Mouse (Mus musculus) stomach, embryonic 16.5 days (tissue): ENCODE data around the gene Ldb3. TPM values are rescaled to one million over a fixed set of nuclear protein-coding genes. Genes with fewer than 3 reads are reported as not detected.

Source experiments
- ATAC-seq: fragments of 200-750 bp; cut with Nextera tagmentation; 2 replicates; pipeline ENCODE4 v1.8.0; 2017; ENCODE audit warnings: moderate number of reproducible peaks, moderate TSS enrichment; ENCODE audit not compliant: insufficient read depth, low FRiP score
- H3K27ac ChIP-seq: fragments of 300-500 bp; sonication (generic); 2 replicates; pipeline ENCODE4 v1.5.1; 2014; ENCODE audit warnings: low read length
- H3K27me3 ChIP-seq: fragments of 300-500 bp; sonication (generic); 2 replicates; pipeline ENCODE4 v1.6.1; 2014; ENCODE audit warnings: low read length, control low read depth, mixed read lengths; ENCODE audit not compliant: control insufficient read depth, insufficient read depth
- H3K36me3 ChIP-seq: fragments of 300-500 bp; sonication (generic); 2 replicates; pipeline ENCODE4 v1.6.1; 2014; ENCODE audit warnings: low read length; ENCODE audit not compliant: control insufficient read depth, insufficient read depth
- H3K4me1 ChIP-seq: fragments of 300-500 bp; sonication (generic); 2 replicates; pipeline ENCODE4 v1.6.1; 2014; ENCODE audit warnings: low read length, control low read depth, mixed read lengths; ENCODE audit not compliant: control insufficient read depth, insufficient read depth
- H3K4me2 ChIP-seq: fragments of 300-500 bp; sonication (generic); 2 replicates; pipeline ENCODE4 v1.6.1; 2014; ENCODE audit warnings: low read depth, low read length, mixed read lengths
- H3K4me3 ChIP-seq: fragments of 300-500 bp; sonication (generic); replicated peaks from 2 replicates; pipeline ENCODE4 v1.5.1; 2014; ENCODE audit warnings: mild to moderate bottlenecking, low read length
- H3K9ac ChIP-seq: fragments of 300-500 bp; sonication (generic); 2 replicates; pipeline ENCODE4 v1.6.1; 2014; ENCODE audit warnings: low read length
- H3K9me3 ChIP-seq: fragments of 300-500 bp; sonication (generic); replicated peaks from 2 replicates; pipeline ENCODE4 v1.6.1; 2016; ENCODE audit warnings: low read length, control low read depth; ENCODE audit not compliant: control insufficient read depth
- WGBS: fragments of 180-500 bp; shearing (Covaris S2); extraction: QIAGEN DNeasy Blood & Tissue Kit; methylation state at CpG from one replicate; pipeline ENCODE4 v1.1.7; 2014; 5-methylcytosine and 5-hydroxymethylcytosine counted together
- polyA plus RNA-seq: library from polyadenylated mRNA; unstranded; fragments of >200 nt; fragmentation: Nextera tagmentation; extraction: Ambion mirVana; gene quantifications from 2 replicates; pipeline ENCODE4 v1.2.1, GENCODE M21; 2015

The Ldb3 gene
- polyA plus RNA-seq, 1 experiment from 2014 or later = 30.9 TPM

- H3K9ac ChIP-seq = peak within 1 kb of the TSS; percentile 99
- no peaks in the 10 kb centered on the region for H3K27me3 ChIP-seq
- H3K4me3 ChIP-seq = peak within 1 kb of the TSS; percentile 94
- no peaks in the 10 kb centered on the region for H3K9me3 ChIP-seq
- ATAC-seq = no peak; the same call in 1 of the 2 replicates
- 7% methylated on average over 15 of the region's 15 CpGs for WGBS
- peak within 1 kb of the TSS; percentile 97 for H3K27ac ChIP-seq
- no peaks in the 10 kb centered on the region for H3K36me3 ChIP-seq
- peak within 1 kb of the TSS; percentile 83 for H3K4me2 ChIP-seq
- peaks cover 27% of the 10 kb centered on the region for H3K4me1 ChIP-seq
These were observed 85.2 kb downstream of the Ldb3 start, which contains the start of gene Bmpr1a for GRCm38 (mm10) chr14:34503325-34503647. Bmpr1a (minus strand) TSS chr14:34503341.

GRCm38 (mm10) chr14:34502475-34503324 lies 85.8 kb downstream of the Ldb3 start:
- ATAC-seq = peak; percentile 93
- WGBS = under 1% methylated on average over 83 of the region's 115 CpGs

GRCm38 (mm10) chr14:34501804-34502474 lies 86.5 kb downstream of the Ldb3 start:
- Histone ChIP-seq H3K27me3 (no peaks in the 10 kb centered on the region), H3K4me2 (peak overlapping the region; percentile 83), H3K27ac (peak overlapping the region; percentile 97), H3K36me3 (no peaks in the 10 kb centered on the region), H3K4me1 (peaks cover 30% of the 10 kb centered on the region), H3K9me3 (no peaks in the 10 kb centered on the region), H3K4me3 (peak overlapping the region; percentile 94), H3K9ac (peak overlapping the region; percentile 99)
- peak; percentile 23; the same call in 1 of the 2 replicates for ATAC-seq
- WGBS = under 1% methylated on average over 71 of the region's 77 CpGs

More at GRCm38 (mm10) chr14:34502475-34503324, 85.8 kb downstream of the Ldb3 start:
- H3K4me3 ChIP-seq = peak overlapping the region; percentile 94
- no peaks in the 10 kb centered on the region for H3K9me3 ChIP-seq
- H3K4me1 ChIP-seq = peaks cover 25% of the 10 kb centered on the region
- no peaks in the 10 kb centered on the region for H3K36me3 ChIP-seq
- H3K27me3 ChIP-seq = no peaks in the 10 kb centered on the region
- H3K4me2 ChIP-seq = peak overlapping the region; percentile 83
- peak overlapping the region; percentile 99 for H3K9ac ChIP-seq
- peak overlapping the region; percentile 97 for H3K27ac ChIP-seq

- no peak for ATAC-seq
- peak overlapping the region; percentile 99 for H3K9ac ChIP-seq
These were observed 87.1 kb downstream of the Ldb3 start for GRCm38 (mm10) chr14:34501447-34501803.

GRCm38 (mm10) chr14:34500309-34500708 lies 88.2 kb downstream of the Ldb3 start:
- Histone ChIP-seq H3K9ac (peak overlapping the region; percentile 66), H3K27me3 (no peaks in the 10 kb centered on the region), H3K4me2 (peak overlapping the region; percentile 83), H3K27ac (no peak overlapping the region), H3K4me1 (peaks cover 40% of the 10 kb centered on the region), H3K9me3 (no peaks in the 10 kb centered on the region), H3K36me3 (no peaks in the 10 kb centered on the region), H3K4me3 (peak overlapping the region; percentile 94)
- WGBS = 5% methylated on average over 4 of the region's 4 CpGs
- no peak for ATAC-seq

More at GRCm38 (mm10) chr14:34501447-34501803, 87.1 kb downstream of the Ldb3 start:
- Histone ChIP-seq H3K9me3 (no peaks in the 10 kb centered on the region), H3K4me1 (peaks cover 32% of the 10 kb centered on the region), H3K4me3 (peak overlapping the region; percentile 94), H3K27ac (peak overlapping the region; percentile 97), H3K4me2 (peak overlapping the region; percentile 83), H3K36me3 (no peaks in the 10 kb centered on the region), H3K27me3 (no peaks in the 10 kb centered on the region)
- under 1% methylated on average over 16 of the region's 16 CpGs for WGBS

GRCm38 (mm10) chr14:34499664-34500063 lies 88.8 kb downstream of the Ldb3 start:
- Histone ChIP-seq H3K27ac (peak overlapping the region; percentile 41; the same call in 1 of the 2 replicates), H3K4me2 (peak overlapping the region; percentile 83), H3K4me1 (peaks cover 40% of the 10 kb centered on the region), H3K9ac (no peak overlapping the region; the same call in 1 of the 2 replicates), H3K4me3 (peak overlapping the region; percentile 94; the same call in 1 of the 2 replicates), H3K36me3 (no peaks in the 10 kb centered on the region), H3K9me3 (no peaks in the 10 kb centered on the region), H3K27me3 (no peaks in the 10 kb centered on the region)
- WGBS = 52% methylated on average over 4 of the region's 4 CpGs
- ATAC-seq = no peak

GRCm38 (mm10) chr14:34497346-34497745 lies 91.1 kb downstream of the Ldb3 start:
- 51% methylated on average over 3 of the region's 3 CpGs for WGBS
- no peak for ATAC-seq
- H3K36me3 ChIP-seq = no peaks in the 10 kb centered on the region
- no peaks in the 10 kb centered on the region for H3K27me3 ChIP-seq
- no peaks in the 10 kb centered on the region for H3K9me3 ChIP-seq
- no peak overlapping the region for H3K4me2 ChIP-seq
- H3K27ac ChIP-seq = no peak overlapping the region
- no peak overlapping the region for H3K9ac ChIP-seq
- peaks cover 31% of the 10 kb centered on the region for H3K4me1 ChIP-seq
- H3K4me3 ChIP-seq = no peak overlapping the region

GRCm38 (mm10) chr14:34493682-34494081 lies 94.8 kb downstream of the Ldb3 start:
- no peak overlapping the region for H3K4me3 ChIP-seq
- no peak overlapping the region for H3K4me2 ChIP-seq
- H3K9me3 ChIP-seq = no peaks in the 10 kb centered on the region
- no peaks in the 10 kb centered on the region for H3K36me3 ChIP-seq
- no peak overlapping the region for H3K9ac ChIP-seq
- H3K4me1 ChIP-seq = peaks cover 33% of the 10 kb centered on the region
- ATAC-seq = no peak
- 82% methylated on average over 3 of the region's 3 CpGs for WGBS
- no peak overlapping the region for H3K27ac ChIP-seq
- no peaks in the 10 kb centered on the region for H3K27me3 ChIP-seq

GRCm38 (mm10) chr14:34492688-34493087 lies 95.8 kb downstream of the Ldb3 start:
- WGBS = 76% methylated on average over 2 of the region's 2 CpGs
- H3K36me3 ChIP-seq = no peaks in the 10 kb centered on the region
- H3K4me1 ChIP-seq = peaks cover 30% of the 10 kb centered on the region
- no peak for ATAC-seq
- no peaks in the 10 kb centered on the region for H3K9me3 ChIP-seq
- no peaks in the 10 kb centered on the region for H3K27me3 ChIP-seq
- no peak overlapping the region for H3K4me2 ChIP-seq
- H3K9ac ChIP-seq = no peak overlapping the region
- no peak overlapping the region for H3K4me3 ChIP-seq
- no peak overlapping the region for H3K27ac ChIP-seq
